Mouse (Mus musculus): ENCODE data around the gene Kcnq5. TPM values are rescaled to one million over a fixed set of nuclear protein-coding genes. Genes with fewer than 3 reads are reported as not detected.
A peak's percentile ranks its signal among the peaks of the same experiment; 100 is the strongest.

The Kcnq5 gene
- total and polyA plus RNA-seq, 3 experiments, result 6.5 to 8.7 (median 8.2) TPM

GRCm38 (mm10) chr1:21960421-21961250 is 1.1 kb downstream of the Kcnq5 start (continued):
- TF ChIP-seq ZC3H11A (IDR thresholded peaks at IDR 0.05; ENCODE audit: low read depth, low read length) (no peak), MAFK (IDR thresholded peaks at IDR 0.05; ENCODE audit: insufficient replicate concordance, low read length) (0 out of 2 replicates have a peak, but pooled peaks have one; percentile 11), MAZ (IDR thresholded peaks at IDR 0.05; ENCODE audit: low read depth, low read length) (no peak; the same call in 1 of the 2 replicates), GABPA (IDR thresholded peaks at IDR 0.05; ENCODE audit: insufficient replicate concordance, low read depth, low read length) (no peak), CTCF (conservative IDR thresholded peaks at IDR 0.05 in 1 of 2, IDR thresholded peaks at IDR 0.05 in 1 of 2; ENCODE audit: low read depth in 2 of 2, low read length in 2 of 2) (peak in 1 of 2 experiments; percentile 27; a peak in 1 of 4 replicates), POLR2A (IDR thresholded peaks at IDR 0.05; ENCODE audit: low read depth, low read length) (peak; percentile 45), ELF1 (IDR thresholded peaks at IDR 0.05; ENCODE audit: low read depth, low read length) (peak; percentile 23; the same call in 1 of the 2 replicates), TBP (conservative IDR thresholded peaks at IDR 0.05; ENCODE audit: low read depth, low read length) (no peak), SIN3A (IDR thresholded peaks at IDR 0.05; ENCODE audit: low read length) (peak; percentile 88), ZKSCAN1 (IDR thresholded peaks at IDR 0.05; ENCODE audit: borderline replicate concordance, low read depth, low read length) (peak; percentile 51; the same call in 1 of the 2 replicates)

GRCm38 (mm10) chr1:21959648-21960285 is 2.0 kb downstream of the Kcnq5 start:
- no peaks in the 10 kb centered on the region for H3K9me3 ChIP-seq (replicated peaks; ENCODE audit: low read length)
- peaks cover 0 to 40% of the 10 kb centered on the region in 2 experiments; a peak in 2 of 4 replicates for H3K4me1 ChIP-seq (ENCODE audit: control insufficient read depth in 1 of 2, insufficient read depth in 2 of 2)
- peak overlapping the region; percentile 87 for H3K27ac ChIP-seq (ENCODE audit: insufficient read depth, low read depth)
- peak; percentile 52 for TF ChIP-seq ZNF384 (IDR thresholded peaks at IDR 0.05; ENCODE audit: low read depth, low read length)
- no peak for TF ChIP-seq EP300 (IDR thresholded peaks at IDR 0.05; ENCODE audit: low read length)
- no peak for TF ChIP-seq HCFC1 (IDR thresholded peaks at IDR 0.05; ENCODE audit: low read depth, low read length)
- no peak for TF ChIP-seq TBP (conservative IDR thresholded peaks at IDR 0.05; ENCODE audit: low read depth, low read length)
- no peak for TF ChIP-seq JUND (conservative IDR thresholded peaks at IDR 0.05; ENCODE audit: low read depth, low read length)
- no peaks in the 10 kb centered on the region for H3K27me3 ChIP-seq (replicated peaks)
- dilution Hi-C loops (cut with MboI; ENCODE audit: extremely low pct_ligation_motif_present, extremely low pct_unique_long_range_greater_than_20kb, low sequenced_read_pairs) (no loop called here), in situ Hi-C loops (cut with MboI; ENCODE audit: low pct_ligation_motif_present, low pct_unique_long_range_greater_than_20kb, low sequenced_read_pairs) (loop anchor here (25.0 kb wide), 2 partner anchors 303 to 347 kb away; no protein-coding TSS in a partner anchor)
- H3K4me3 ChIP-seq (replicated peaks in 1 of 3; ENCODE audit: low read depth in 2 of 3, low read length in 2 of 3, poor library complexity in 1 of 3), result peak overlapping the region; percentile 72 to 89 (median 80)
- H3K36me3 ChIP-seq (replicated peaks in 1 of 2; ENCODE audit: control insufficient read depth in 1 of 2, insufficient read depth in 1 of 2, low read length in 1 of 2), result peaks cover 0 to 4% of the 10 kb centered on the region in 2 experiments
- no peak for DNase-seq (ENCODE audit: extremely low read depth)
- H3K4me2 ChIP-seq (ENCODE audit: insufficient read depth, low read depth, poor library complexity, severe bottlenecking), result peak overlapping the region; percentile 77
- peaks cover 21% of the 10 kb centered on the region for H3K79me2 ChIP-seq (replicated peaks; ENCODE audit: control insufficient read depth, extremely low read depth, insufficient read depth, poor library complexity, severe bottlenecking)
- H3K9ac ChIP-seq (ENCODE audit: insufficient read depth, low read depth), result peak overlapping the region; percentile 73

- Histone ChIP-seq H3K4me2 (ENCODE audit: insufficient read depth, low read depth, poor library complexity, severe bottlenecking) (no peak overlapping the region), H3K36me3 (replicated peaks in 1 of 2; ENCODE audit: control insufficient read depth in 1 of 2, insufficient read depth in 1 of 2, low read length in 1 of 2) (peaks cover 0 to 5% of the 10 kb centered on the region in 2 experiments), H3K4me1 (ENCODE audit: control insufficient read depth in 1 of 2, insufficient read depth in 2 of 2) (peaks cover 0 to 25% of the 10 kb centered on the region in 2 experiments; a peak in 2 of 4 replicates), H3K9ac (ENCODE audit: insufficient read depth, low read depth) (no peak overlapping the region), H3K9me3 (replicated peaks; ENCODE audit: low read length) (no peaks in the 10 kb centered on the region), H3K4me3 (replicated peaks in 1 of 3; ENCODE audit: low read depth in 2 of 3, low read length in 2 of 3, poor library complexity in 1 of 3) (no peak overlapping the region), H3K27me3 (replicated peaks) (no peaks in the 10 kb centered on the region), H3K27ac (ENCODE audit: insufficient read depth, low read depth) (no peak overlapping the region), H3K79me2 (replicated peaks; ENCODE audit: control insufficient read depth, extremely low read depth, insufficient read depth, poor library complexity, severe bottlenecking) (peaks cover 21% of the 10 kb centered on the region)
- dilution Hi-C loops (cut with MboI; ENCODE audit: extremely low pct_ligation_motif_present, extremely low pct_unique_long_range_greater_than_20kb, low sequenced_read_pairs), result no loop called here
- in situ Hi-C loops (cut with MboI; ENCODE audit: low pct_ligation_motif_present, low pct_unique_long_range_greater_than_20kb, low sequenced_read_pairs), result loop anchor here (25.0 kb wide), 2 partner anchors 304 to 346 kb away; no protein-coding TSS in a partner anchor
- DNase-seq (ENCODE audit: extremely low read depth), result no peak
- TF ChIP-seq IRF4 (IDR thresholded peaks at IDR 0.05; ENCODE audit: low read depth, low read length), result no peak
- no peak for TF ChIP-seq KAT2A (IDR thresholded peaks at IDR 0.05; ENCODE audit: insufficient replicate concordance, low read length)
- no peak for TF ChIP-seq CHD2 (IDR thresholded peaks at IDR 0.05; ENCODE audit: low read length)
- no peak for TF ChIP-seq TCF12 (IDR thresholded peaks at IDR 0.05; ENCODE audit: low read depth, low read length)
- no peak for TF ChIP-seq MAFK (IDR thresholded peaks at IDR 0.05; ENCODE audit: insufficient replicate concordance, low read length)
- TF ChIP-seq ZKSCAN1 (IDR thresholded peaks at IDR 0.05; ENCODE audit: borderline replicate concordance, low read depth, low read length), result no peak
- TF ChIP-seq PAX5 (IDR thresholded peaks at IDR 0.05; ENCODE audit: low read length), result no peak
- no peak for TF ChIP-seq MAX (IDR thresholded peaks at IDR 0.05; ENCODE audit: low read length)
- no peak for TF ChIP-seq JUND (conservative IDR thresholded peaks at IDR 0.05; ENCODE audit: low read depth, low read length)
- no peak for TF ChIP-seq USF1 (IDR thresholded peaks at IDR 0.05; ENCODE audit: low read depth, low read length)
- TF ChIP-seq JUN (IDR thresholded peaks at IDR 0.05; ENCODE audit: insufficient read depth, low read depth, low read length), result no peak
- TF ChIP-seq EP300 (IDR thresholded peaks at IDR 0.05; ENCODE audit: low read length), result no peak
- no peak for TF ChIP-seq MYC (IDR thresholded peaks at IDR 0.05; ENCODE audit: low read depth, low read length)
- TF ChIP-seq BHLHE40 (IDR thresholded peaks at IDR 0.05; ENCODE audit: low read depth, low read length), result no peak
- TF ChIP-seq RAD21 (IDR thresholded peaks at IDR 0.05; ENCODE audit: low read depth, low read length), result no peak
- TF ChIP-seq POLR2AphosphoS2 (IDR thresholded peaks at IDR 0.05; ENCODE audit: low read depth, low read length), result no peak
- TF ChIP-seq TBP (conservative IDR thresholded peaks at IDR 0.05; ENCODE audit: low read depth, low read length), result no peak
- TF ChIP-seq SMC3 (IDR thresholded peaks at IDR 0.05; ENCODE audit: low read depth, low read length), result no peak
- TF ChIP-seq HCFC1 (IDR thresholded peaks at IDR 0.05; ENCODE audit: low read depth, low read length), result no peak
Measured at GRCm38 (mm10) chr1:21958013-21958412, 3.7 kb downstream of the Kcnq5 start.
